Mouse (Mus musculus): ENCODE results near the gene Kcnh2. TPM values are rescaled to one million over a fixed set of nuclear protein-coding genes. Genes with fewer than 3 reads are reported as not detected.
A peak's percentile ranks its signal among the peaks of the same experiment; 100 is the strongest.

Gene Kcnh2
- total and polyA plus RNA-seq, 3 experiments = 1.8 to 6.8 TPM; not detected in 1

GRCm38 (mm10) chr5:24352251-24352859, 951 bp upstream of the Kcnh2 start:
- Histone ChIP-seq H3K36me3 (ENCODE audit: control insufficient read depth in 1 of 2, insufficient read depth in 2 of 2, low read length in 2 of 2) (peaks cover 0 to 8% of the 10 kb centered on the region in 2 experiments; a peak in 1 of 4 replicates), H3K27me3 (ENCODE audit: control insufficient read depth in 1 of 2, insufficient read depth in 2 of 2, low read length in 2 of 2) (no peaks in the 10 kb centered on the region; a peak in 3 of 4 replicates), H3K4me1 (ENCODE audit: control insufficient read depth in 1 of 2, insufficient read depth in 2 of 2, low read length in 2 of 2) (peaks cover 8 to 19% of the 10 kb centered on the region in 2 experiments), H3K4me3 (ENCODE audit: control insufficient read depth in 1 of 2, insufficient read depth in 1 of 2, low read depth in 2 of 2, low read length in 2 of 2) (peak overlapping the region; percentile 15 to 61; a peak in 2 of 4 replicates), H3K27ac (ENCODE audit: control insufficient read depth, low read depth, low read length) (no peak overlapping the region), H3K79me2 (ENCODE audit: control insufficient read depth, insufficient read depth, low read length, poor library complexity) (no peaks in the 10 kb centered on the region), H3K9me3 (replicated peaks; ENCODE audit: insufficient read depth, low read length) (no peaks in the 10 kb centered on the region), H3K9ac (ENCODE audit: control insufficient read depth, low read depth, low read length, poor library complexity, severe bottlenecking) (no peak overlapping the region)
- DNase-seq (ENCODE audit: low read depth, low spot score) = no peak
- TF ChIP-seq MEF2A (IDR thresholded peaks at IDR 0.05; ENCODE audit: extremely low read depth, insufficient replicate concordance, low read depth, low read length, poor library complexity, severe bottlenecking) (no peak), MYB (IDR thresholded peaks at IDR 0.05; ENCODE audit: low read depth, low read length) (no peak), HCFC1 (IDR thresholded peaks at IDR 0.05; ENCODE audit: low read depth, low read length) (no peak), MYC (IDR thresholded peaks at IDR 0.05; ENCODE audit: low read depth, low read length) (no peak), GABPA (IDR thresholded peaks at IDR 0.05; ENCODE audit: low read depth, low read length) (no peak)

- Histone ChIP-seq H3K9me3 (replicated peaks; ENCODE audit: insufficient read depth, low read length) (no peaks in the 10 kb centered on the region), H3K4me1 (ENCODE audit: control insufficient read depth in 1 of 2, insufficient read depth in 2 of 2, low read length in 2 of 2) (peaks cover 8 to 20% of the 10 kb centered on the region in 2 experiments), H3K79me2 (ENCODE audit: control insufficient read depth, insufficient read depth, low read length, poor library complexity) (no peaks in the 10 kb centered on the region), H3K4me3 (ENCODE audit: control insufficient read depth in 1 of 2, insufficient read depth in 1 of 2, low read depth in 2 of 2, low read length in 2 of 2) (peak overlapping the region; percentile 15 to 61), H3K36me3 (ENCODE audit: control insufficient read depth in 1 of 2, insufficient read depth in 2 of 2, low read length in 2 of 2) (peaks cover 0 to 8% of the 10 kb centered on the region in 2 experiments; a peak in 1 of 4 replicates), H3K9ac (ENCODE audit: control insufficient read depth, low read depth, low read length, poor library complexity, severe bottlenecking) (no peak overlapping the region), H3K27me3 (ENCODE audit: control insufficient read depth in 1 of 2, insufficient read depth in 2 of 2, low read length in 2 of 2) (no peaks in the 10 kb centered on the region; a peak in 3 of 4 replicates), H3K27ac (ENCODE audit: control insufficient read depth, low read depth, low read length) (no peak overlapping the region)
- TF ChIP-seq GATA1 (IDR thresholded peaks at IDR 0.05; ENCODE audit: low read depth, low read length) (no peak), CTCF (IDR thresholded peaks at IDR 0.05 in 2 of 3, conservative IDR thresholded peaks at IDR 0.05 in 1 of 3; ENCODE audit: control insufficient read depth in 1 of 3, insufficient read depth in 1 of 3, low read depth in 2 of 3, low read length in 3 of 3, poor library complexity in 1 of 3, severe bottlenecking in 1 of 3) (no peak), NRF1 (IDR thresholded peaks at IDR 0.05; ENCODE audit: insufficient read depth, low read depth, low read length, poor library complexity, severe bottlenecking) (no peak), GABPA (IDR thresholded peaks at IDR 0.05; ENCODE audit: low read depth, low read length) (no peak), ZC3H11A (IDR thresholded peaks at IDR 0.05; ENCODE audit: low read depth, low read length) (no peak), SMC3 (IDR thresholded peaks at IDR 0.05; ENCODE audit: low read depth, low read length) (no peak), EP300 (IDR thresholded peaks at IDR 0.05; ENCODE audit: low read depth in 1 of 2, low read length in 2 of 2) (no peak), MEF2A (IDR thresholded peaks at IDR 0.05; ENCODE audit: extremely low read depth, insufficient replicate concordance, low read depth, low read length, poor library complexity, severe bottlenecking) (no peak), TBP (IDR thresholded peaks at IDR 0.05; ENCODE audit: low read depth, low read length) (no peak)
- DNase-seq (ENCODE audit: low read depth, low spot score) = peak; percentile 77
Observed at GRCm38 (mm10) chr5:24351701-24352171, 332 bp upstream of the Kcnh2 start.
